In genomic region chr3:144021969-144022368, GRCm38 (mm10) we compare ENCODE assay signal across 29 mouse cellular contexts.
"Had no signal": no experiment of that assay in that cellular context is flagged by ENCODE, and none has a peak within 500 bp of the region (broad histone marks: within the 10 kb centered on the region; RNA-seq: fewer than 3 reads in every experiment).

No protein-coding gene starts in this region.

- H3K27me3 ChIP-seq: limb, embryonic 12.5 days; limb, embryonic 13.5 days; limb, embryonic 15.5 days; liver, embryonic 12.5 days; liver, embryonic 13.5 days; liver, embryonic 15.5 days; lung, embryonic 15.5 days; megakaryocyte, embryonic 14.5 days; midbrain, embryonic 12.5 days; midbrain, embryonic 13.5 days had no signal

- H3K36me3 ChIP-seq: limb, embryonic 10.5 days; limb, embryonic 12.5 days; limb, embryonic 13.5 days; limb, embryonic 15.5 days; liver, embryonic 12.5 days; liver, embryonic 13.5 days; liver, embryonic 15.5 days; lung, embryonic 15.5 days; midbrain, embryonic 10.5 days; midbrain, embryonic 12.5 days; midbrain, embryonic 13.5 days had no signal

- DNase-seq: left cerebral cortex, postnatal 4 days; liver; liver, embryonic 13.5 days; liver, postnatal 0 days; lung, adult 18-20 months; lung, adult 2 months; lung, embryonic 14.5 days; lung, postnatal 10 days; lung, postnatal 14 days; lung, postnatal 36 days; lung, postnatal 4 days; midbrain, embryonic 14.5 days had no signal

- H3K4me1 ChIP-seq: limb, embryonic 12.5 days; limb, embryonic 15.5 days; liver, embryonic 12.5 days; liver, embryonic 13.5 days; liver, embryonic 15.5 days; lung, embryonic 15.5 days; megakaryocyte, embryonic 14.5 days; midbrain, embryonic 10.5 days; midbrain, embryonic 12.5 days; midbrain, embryonic 13.5 days had no signal

- H3K9me3 ChIP-seq: limb, embryonic 10.5 days; limb, embryonic 12.5 days; limb, embryonic 13.5 days; limb, embryonic 15.5 days; liver, embryonic 12.5 days; liver, embryonic 13.5 days; liver, embryonic 15.5 days; lung, embryonic 15.5 days; midbrain, embryonic 10.5 days; midbrain, embryonic 12.5 days; midbrain, embryonic 13.5 days had no signal

- H3K27ac ChIP-seq: limb, embryonic 10.5 days; limb, embryonic 12.5 days; limb, embryonic 13.5 days; limb, embryonic 15.5 days; liver, embryonic 12.5 days; liver, embryonic 13.5 days; liver, embryonic 14.5 days; liver, embryonic 15.5 days; lung, embryonic 15.5 days; macrophage; midbrain, embryonic 10.5 days; midbrain, embryonic 12.5 days; midbrain, embryonic 13.5 days had no signal

- ATAC-seq: liver, embryonic 12.5 days; liver, postnatal 0 days; lung, postnatal 0 days; midbrain, embryonic 13.5 days; midbrain, embryonic 16.5 days had no signal

- H3K4me3 ChIP-seq: limb, embryonic 10.5 days; limb, embryonic 12.5 days; limb, embryonic 13.5 days; limb, embryonic 15.5 days; liver, embryonic 12.5 days; liver, embryonic 13.5 days; liver, embryonic 15.5 days; lung, embryonic 15.5 days; megakaryocyte, embryonic 14.5 days; midbrain, embryonic 10.5 days; midbrain, embryonic 12.5 days; midbrain, embryonic 13.5 days; myocyte had no signal

- H3K9ac ChIP-seq: limb, embryonic 12.5 days; limb, embryonic 13.5 days; limb, embryonic 15.5 days; liver, embryonic 12.5 days; liver, embryonic 13.5 days; liver, embryonic 14.5 days; liver, embryonic 15.5 days; liver, postnatal 0 days; lung, embryonic 14.5 days; lung, embryonic 15.5 days; midbrain, embryonic 12.5 days; midbrain, embryonic 13.5 days had no signal

- H3K4me2 ChIP-seq: limb, embryonic 12.5 days; limb, embryonic 13.5 days; limb, embryonic 15.5 days; liver, embryonic 11.5 days; liver, embryonic 12.5 days; liver, embryonic 13.5 days; liver, embryonic 15.5 days; lung, embryonic 14.5 days; lung, embryonic 15.5 days; midbrain, embryonic 12.5 days; midbrain, embryonic 13.5 days had no signal
